Mouse (Mus musculus): ENCODE data around the gene Lipe. TPM values are rescaled to one million over a fixed set of nuclear protein-coding genes. Genes with fewer than 3 reads are reported as not detected.
A peak's percentile ranks its signal among the peaks of the same experiment; 100 is the strongest.

Lipe gene
- polyA plus RNA-seq, 1 experiment from 2014 or later, result 4.9 TPM

DNA sequence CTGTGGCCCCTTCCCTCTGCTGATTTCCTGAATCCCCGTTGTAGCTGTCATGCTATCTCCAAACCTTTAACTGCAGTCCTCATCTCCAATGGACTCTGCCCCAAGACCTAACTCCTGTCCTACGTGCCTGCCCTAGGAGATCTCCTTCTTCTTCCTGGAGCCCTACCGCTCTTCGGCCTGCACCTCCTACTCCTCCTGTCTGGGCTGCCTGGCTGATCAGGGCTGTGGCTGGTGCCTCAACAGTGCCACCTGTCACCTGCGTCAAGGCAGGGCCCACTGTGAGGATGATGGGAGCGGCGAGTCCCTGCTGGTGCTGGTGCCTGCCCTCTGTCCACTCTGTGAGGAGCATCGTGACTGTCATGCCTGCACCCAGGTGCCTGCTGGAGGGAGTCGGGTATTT is 59.2 kb downstream of the Lipe start:
- Histone ChIP-seq H3K4me1 (replicated peaks; ENCODE audit: control insufficient read depth, insufficient read depth, low read length) (no peaks in the 10 kb centered on the region), H3K4me3 (ENCODE audit: low read depth, low read length) (no peak overlapping the region), H3K27me3 (replicated peaks; ENCODE audit: control insufficient read depth, insufficient read depth, low read length) (no peaks in the 10 kb centered on the region), H3K4me2 (ENCODE audit: low read length) (no peak overlapping the region), H3K27ac (ENCODE audit: low read depth) (no peak overlapping the region), H3K9ac (ENCODE audit: low read length) (no peak overlapping the region), H3K36me3 (ENCODE audit: control insufficient read depth, insufficient read depth, low read length) (peaks cover 65% of the 10 kb centered on the region), H3K9me3 (ENCODE audit: control insufficient read depth, low read length) (no peaks in the 10 kb centered on the region)
- 90% methylated on average over 9 of the region's 9 CpGs for WGBS
- ATAC-seq (replicated peaks; ENCODE audit: low FRiP score, low TSS enrichment, low read depth) (no peak), DNase-seq (ENCODE audit: low spot score) (no peak)

DNA sequence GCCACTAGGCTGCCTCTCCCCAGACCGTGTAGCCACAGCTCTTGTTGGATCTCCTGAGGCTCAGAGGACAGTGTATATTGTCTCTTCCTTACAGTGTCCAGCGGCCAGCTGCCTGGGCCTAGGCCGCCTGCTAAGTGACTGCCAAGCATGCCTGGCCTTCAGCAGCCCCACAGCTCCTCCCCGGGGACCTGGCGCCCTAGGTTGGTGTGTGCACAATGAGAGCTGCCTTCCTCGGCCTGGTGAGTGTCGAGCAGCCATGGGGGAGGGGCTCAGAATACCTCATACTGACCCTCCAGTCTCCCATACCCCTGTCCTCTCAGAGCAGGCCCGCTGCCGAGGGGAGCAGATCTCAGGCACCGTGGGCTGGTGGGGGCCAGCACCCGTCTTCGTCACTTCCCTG is 64.0 kb downstream of the Lipe start:
- ATAC-seq (replicated peaks; ENCODE audit: low FRiP score, low TSS enrichment, low read depth) (no peak), DNase-seq (ENCODE audit: low spot score) (no peak)
- Histone ChIP-seq H3K4me1 (replicated peaks; ENCODE audit: control insufficient read depth, insufficient read depth, low read length) (no peaks in the 10 kb centered on the region), H3K4me3 (ENCODE audit: low read depth, low read length) (no peak overlapping the region), H3K9me3 (ENCODE audit: control insufficient read depth, low read length) (no peaks in the 10 kb centered on the region), H3K36me3 (ENCODE audit: control insufficient read depth, insufficient read depth, low read length) (peaks cover 58% of the 10 kb centered on the region), H3K27me3 (replicated peaks; ENCODE audit: control insufficient read depth, insufficient read depth, low read length) (no peaks in the 10 kb centered on the region), H3K27ac (ENCODE audit: low read depth) (no peak overlapping the region), H3K4me2 (ENCODE audit: low read length) (no peak overlapping the region), H3K9ac (ENCODE audit: low read length) (no peak overlapping the region)
- WGBS, result 85% methylated on average over 12 of the region's 12 CpGs

DNA sequence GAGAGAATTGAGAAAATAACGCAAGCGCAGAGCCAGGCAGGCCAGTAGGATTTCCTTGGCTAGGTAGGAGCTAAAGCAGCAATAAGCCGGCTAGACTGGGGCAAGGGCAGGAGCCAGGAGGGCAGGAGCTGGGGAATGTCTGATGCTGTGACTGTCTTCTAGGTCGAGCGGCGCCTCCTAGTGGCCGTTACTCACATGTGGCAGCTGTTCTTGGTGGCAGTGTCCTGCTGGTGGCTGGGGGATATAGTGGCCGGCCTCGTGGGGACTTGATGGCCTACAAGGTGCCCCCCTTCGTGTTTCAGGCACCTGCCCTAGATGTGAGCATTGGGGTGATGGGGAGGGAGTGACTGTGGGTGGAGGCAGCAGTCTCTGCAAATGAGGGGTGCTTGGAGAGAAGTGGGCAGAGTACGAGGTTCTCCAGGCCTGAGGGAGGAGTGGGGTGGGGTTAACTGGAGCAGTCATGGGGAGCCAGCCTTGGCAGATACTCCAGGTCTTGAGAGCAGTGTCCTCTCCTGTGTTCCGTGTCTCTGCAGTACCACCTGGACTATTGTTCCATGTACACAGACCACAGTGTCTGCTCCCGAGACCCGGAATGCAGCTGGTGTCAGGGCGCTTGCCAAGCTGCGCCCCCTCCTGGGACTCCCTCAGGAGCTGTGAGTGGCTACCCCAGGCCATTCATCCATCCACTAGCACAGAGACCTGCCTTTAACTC is 64.8 kb downstream of the Lipe start:
- no peak overlapping the region for H3K4me2 ChIP-seq (ENCODE audit: low read length)
- ATAC-seq (replicated peaks; ENCODE audit: low FRiP score, low TSS enrichment, low read depth) (peak; percentile 51), DNase-seq (ENCODE audit: low spot score) (peak; percentile 79)
- no peak overlapping the region for H3K27ac ChIP-seq (ENCODE audit: low read depth)
- H3K9ac ChIP-seq (ENCODE audit: low read length), result no peak overlapping the region
- no peaks in the 10 kb centered on the region for H3K9me3 ChIP-seq (ENCODE audit: control insufficient read depth, low read length)
- H3K36me3 ChIP-seq (ENCODE audit: control insufficient read depth, insufficient read depth, low read length), result peaks cover 58% of the 10 kb centered on the region
- no peak overlapping the region for H3K4me3 ChIP-seq (ENCODE audit: low read depth, low read length)
- H3K27me3 ChIP-seq (replicated peaks; ENCODE audit: control insufficient read depth, insufficient read depth, low read length), result no peaks in the 10 kb centered on the region
- H3K4me1 ChIP-seq (replicated peaks; ENCODE audit: control insufficient read depth, insufficient read depth, low read length), result no peaks in the 10 kb centered on the region
- WGBS, result 42% methylated on average over 16 of the region's 16 CpGs

Other genes with a start within 250 kb of the Lipe start
- gene Pou2f2, start 219.0 kb downstream of the Lipe start, polyA plus RNA-seq (2014; fragmentation: Nextera tagmentation; extraction: Ambion mirVana), result 2.1 and 2.2 TPM in 2 replicates
- 8.0 and 9.0 TPM in 2 replicates for gene Dedd2, start 178.1 kb downstream of the Lipe start, polyA plus RNA-seq (2014; fragmentation: Nextera tagmentation; extraction: Ambion mirVana)
- 3.9 and 4.2 TPM in 2 replicates for gene Zfp526, start 177.3 kb downstream of the Lipe start, polyA plus RNA-seq (2014; fragmentation: Nextera tagmentation; extraction: Ambion mirVana)
- 13.2 and 13.6 TPM in 2 replicates for gene Gsk3a, start 160.9 kb downstream of the Lipe start, polyA plus RNA-seq (2014; fragmentation: Nextera tagmentation; extraction: Ambion mirVana)
- 19.9 and 22.0 TPM in 2 replicates for gene Erf, start 147.9 kb downstream of the Lipe start, polyA plus RNA-seq (2014; fragmentation: Nextera tagmentation; extraction: Ambion mirVana)
- 38.0 and 38.5 TPM in 2 replicates for gene Cic, start 131.0 kb downstream of the Lipe start, polyA plus RNA-seq (2014; fragmentation: Nextera tagmentation; extraction: Ambion mirVana)
- gene Pafah1b3, start 100.7 kb downstream of the Lipe start, polyA plus RNA-seq (2014; fragmentation: Nextera tagmentation; extraction: Ambion mirVana), result 198 and 203 TPM in 2 replicates
- gene Prr19, start 97.3 kb downstream of the Lipe start, polyA plus RNA-seq (2014; fragmentation: Nextera tagmentation; extraction: Ambion mirVana), result 0.62 and 0.71 TPM in 2 replicates
- 1.5 and 1.6 TPM in 2 replicates for gene Tmem145, start 92.6 kb downstream of the Lipe start, polyA plus RNA-seq (2014; fragmentation: Nextera tagmentation; extraction: Ambion mirVana)
- 10.8 and 11.4 TPM in 2 replicates for gene Megf8, start 81.5 kb downstream of the Lipe start, polyA plus RNA-seq (2014; fragmentation: Nextera tagmentation; extraction: Ambion mirVana)
- gene Cnfn, start 29.0 kb downstream of the Lipe start, polyA plus RNA-seq (2014; fragmentation: Nextera tagmentation; extraction: Ambion mirVana), result not detected in 2 replicates
- gene Cxcl17, start 14.2 kb upstream of the Lipe start, polyA plus RNA-seq (2014; fragmentation: Nextera tagmentation; extraction: Ambion mirVana), result 0.42 TPM in 1 of 2 replicates, not detected in the other
- gene Ceacam1, start 78.9 kb upstream of the Lipe start, polyA plus RNA-seq (2014; fragmentation: Nextera tagmentation; extraction: Ambion mirVana), result 12.0 and 13.1 TPM in 2 replicates
- gene Ceacam2, start 141.1 kb upstream of the Lipe start, polyA plus RNA-seq (2014; fragmentation: Nextera tagmentation; extraction: Ambion mirVana), result 0.08 TPM in 1 of 2 replicates, not detected in the other
- 0.60 and 1.1 TPM in 2 replicates for gene Erich4, start 217.2 kb upstream of the Lipe start, polyA plus RNA-seq (2014; fragmentation: Nextera tagmentation; extraction: Ambion mirVana)
- gene Dmac2, start 220.7 kb upstream of the Lipe start, polyA plus RNA-seq (2014; fragmentation: Nextera tagmentation; extraction: Ambion mirVana), result 40.9 and 43.4 TPM in 2 replicates
- 3.9 and 5.4 TPM in 2 replicates for gene B3gnt8, start 227.9 kb upstream of the Lipe start, polyA plus RNA-seq (2014; fragmentation: Nextera tagmentation; extraction: Ambion mirVana)

Data from intestine, embryonic 14.5 days (tissue).